Mouse (Mus musculus): ENCODE results near the gene Coro7. TPM values are rescaled to one million over a fixed set of nuclear protein-coding genes. Genes with fewer than 3 reads are reported as not detected.
A peak's percentile ranks its signal among the peaks of the same experiment; 100 is the strongest.
"Not testable (repeated sequence)": the region's sequence is repeated elsewhere in the genome, so short reads cannot be mapped to it uniquely, and the experiment has no call there.

The Coro7 gene
- total RNA-seq, 2 experiments from 2014 or later, result 99.4 to 104 TPM

GRCm38 (mm10) chr16:4683193-4683580, 3.6 kb upstream of the Coro7 start:
- DNase-seq, result no peak
- intact Hi-C loops (cut with DNase I), result no loop called here

GRCm38 (mm10) chr16:4682628-4683179, 3.1 kb upstream of the Coro7 start:
- intact Hi-C loops (cut with DNase I), result no loop called here
- DNase-seq, result no peak

- DNase-seq; intact Hi-C loops (cut with DNase I): not testable (repeated sequence)
Observed at GRCm38 (mm10) chr16:4680922-4681455, 1.4 kb upstream of the Coro7 start.

- no peak for DNase-seq
- intact Hi-C loops (cut with DNase I), result no loop called here
Observed at GRCm38 (mm10) chr16:4678080-4678479, 1.5 kb downstream of the Coro7 start.

GRCm38 (mm10) chr16:4676836-4677235, 2.7 kb downstream of the Coro7 start:
- no peak for DNase-seq
- intact Hi-C loops (cut with DNase I), result no loop called here

- intact Hi-C loops (cut with DNase I), result no loop called here
Observed at GRCm38 (mm10) chr16:4674091-4674490, 5.5 kb downstream of the Coro7 start.

GRCm38 (mm10) chr16:4670317-4670716, 9.3 kb downstream of the Coro7 start:
- DNase-seq, result no peak
- intact Hi-C loops (cut with DNase I), result no loop called here

More at GRCm38 (mm10) chr16:4674091-4674490, 5.5 kb downstream of the Coro7 start:
- no peak for DNase-seq

GRCm38 (mm10) chr16:4667190-4667808, 12.3 kb downstream of the Coro7 start:
- intact Hi-C loops (cut with DNase I), result loop anchor here (1.0 to 5.0 kb wide), 2 partner anchors 35 to 178 kb away; no protein-coding TSS in a partner anchor
- DNase-seq, result peak; percentile 91

GRCm38 (mm10) chr16:4665726-4666125, 13.9 kb downstream of the Coro7 start:
- DNase-seq, result no peak
- intact Hi-C loops (cut with DNase I), result loop anchor here (5.0 kb wide), 1 partner anchor 33 kb away; no protein-coding TSS in a partner anchor

GRCm38 (mm10) chr16:4663806-4664205, 15.8 kb downstream of the Coro7 start:
- DNase-seq, result no peak
- intact Hi-C loops (cut with DNase I), result no loop called here

- intact Hi-C loops (cut with DNase I), result no loop called here
- no peak for DNase-seq
Observed at GRCm38 (mm10) chr16:4661605-4662004, 18.0 kb downstream of the Coro7 start.

- DNase-seq, result no peak
- intact Hi-C loops (cut with DNase I), result no loop called here
Observed at GRCm38 (mm10) chr16:4659326-4659725, 20.3 kb downstream of the Coro7 start.

- intact Hi-C loops (cut with DNase I), result no loop called here
Observed at GRCm38 (mm10) chr16:4658781-4659245, 20.8 kb downstream of the Coro7 start.

GRCm38 (mm10) chr16:4656571-4657081, 23.0 kb downstream of the Coro7 start:
- no peak for DNase-seq
- intact Hi-C loops (cut with DNase I), result no loop called here

More at GRCm38 (mm10) chr16:4658781-4659245, 20.8 kb downstream of the Coro7 start:
- DNase-seq, result peak; percentile 58

- peak; percentile 55 for DNase-seq
- intact Hi-C loops (cut with DNase I), result no loop called here
Observed at GRCm38 (mm10) chr16:4655764-4656570, 23.6 kb downstream of the Coro7 start.

GRCm38 (mm10) chr16:4655251-4655734, 24.3 kb downstream of the Coro7 start:
- DNase-seq, result no peak

GRCm38 (mm10) chr16:4654706-4655105, 24.9 kb downstream of the Coro7 start:
- intact Hi-C loops (cut with DNase I), result no loop called here
- DNase-seq, result peak; percentile 51

More at GRCm38 (mm10) chr16:4655251-4655734, 24.3 kb downstream of the Coro7 start:
- intact Hi-C loops (cut with DNase I), result no loop called here

GRCm38 (mm10) chr16:4652707-4653416, 26.7 kb downstream of the Coro7 start:
- intact Hi-C loops (cut with DNase I), result no loop called here
- DNase-seq, result peak; percentile 60

GRCm38 (mm10) chr16:4651624-4652023, 28.0 kb downstream of the Coro7 start:
- DNase-seq, result no peak
- intact Hi-C loops (cut with DNase I), result no loop called here

- DNase-seq, result no peak
- intact Hi-C loops (cut with DNase I), result no loop called here
Observed at GRCm38 (mm10) chr16:4651081-4651480, 28.5 kb downstream of the Coro7 start.

All from left cerebral cortex, postnatal 4 days (tissue).